Mouse (Mus musculus): Measurements from ENCODE around the gene Nras.

The Nras gene

DNA sequence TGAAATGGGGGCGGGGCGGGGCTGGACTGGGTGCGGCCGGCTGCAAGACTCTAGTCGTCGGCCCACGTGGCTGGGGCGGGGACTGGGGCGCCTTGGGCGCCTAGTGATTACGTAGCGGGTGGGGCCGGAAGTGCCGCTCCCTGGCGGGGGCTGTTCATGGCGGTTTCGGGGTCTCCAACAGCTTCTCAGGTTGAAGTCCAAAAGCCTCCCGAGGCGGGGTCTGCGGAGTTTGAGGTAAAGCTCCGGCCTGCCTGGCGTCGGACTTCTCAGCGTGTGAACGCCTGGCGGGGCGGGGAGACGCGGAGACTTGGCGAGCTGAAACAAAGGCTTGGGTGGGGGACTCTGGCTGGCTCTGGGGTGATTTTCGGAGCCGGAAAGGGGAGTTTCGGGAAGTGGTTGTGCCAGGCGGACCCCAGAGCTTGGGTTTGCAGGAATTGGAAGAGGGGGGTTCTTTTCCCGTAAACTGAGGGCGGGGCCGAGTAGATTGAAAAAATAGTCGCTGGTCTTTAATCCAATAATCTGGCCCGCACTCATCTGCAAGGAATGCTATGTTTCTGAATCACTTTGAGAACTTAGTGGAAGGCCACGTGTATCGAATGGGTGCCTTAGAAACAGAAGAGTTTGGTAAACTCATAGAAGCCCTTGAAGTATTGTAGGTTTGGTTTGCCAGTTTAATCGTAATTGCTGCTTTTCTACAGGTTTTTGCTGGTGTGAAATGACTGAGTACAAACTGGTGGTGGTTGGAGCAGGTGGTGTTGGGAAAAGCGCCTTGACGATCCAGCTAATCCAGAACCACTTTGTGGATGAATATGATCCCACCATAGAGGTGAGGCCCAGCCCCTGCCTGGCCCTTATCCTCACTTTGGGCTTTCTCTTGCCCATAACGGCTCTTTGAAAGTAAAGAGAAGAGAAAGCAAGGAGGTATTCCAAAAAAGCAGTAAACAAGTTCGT is at the start of gene Nras:
Gene Nras (plus strand): TSS at position 79 of the 951 bp plus-strand sequence.
- peak; percentile 69 for DNase-seq (ENCODE audit: low read depth)

DNA sequence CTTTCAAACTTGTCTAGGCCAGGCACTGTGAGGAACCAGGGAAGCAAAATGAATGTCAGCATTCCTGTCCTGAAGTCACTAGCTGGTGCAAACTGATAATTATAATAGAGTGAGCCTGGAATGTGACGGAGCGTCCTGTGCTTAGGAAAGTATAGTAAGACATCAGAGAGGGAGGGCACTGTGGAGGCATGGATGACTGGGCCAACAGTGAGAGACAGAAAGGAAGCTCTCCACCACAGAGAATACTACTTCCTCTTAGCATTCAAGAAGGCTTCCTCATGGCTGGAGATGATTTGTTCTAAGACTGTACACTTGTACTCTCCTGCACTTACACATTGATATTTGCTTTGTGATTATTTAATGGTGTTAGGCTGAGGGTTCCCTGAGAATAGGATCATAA is 40.7 kb upstream of the Nras start:
- DNase-seq (ENCODE audit: low read depth): no peak

DNA sequence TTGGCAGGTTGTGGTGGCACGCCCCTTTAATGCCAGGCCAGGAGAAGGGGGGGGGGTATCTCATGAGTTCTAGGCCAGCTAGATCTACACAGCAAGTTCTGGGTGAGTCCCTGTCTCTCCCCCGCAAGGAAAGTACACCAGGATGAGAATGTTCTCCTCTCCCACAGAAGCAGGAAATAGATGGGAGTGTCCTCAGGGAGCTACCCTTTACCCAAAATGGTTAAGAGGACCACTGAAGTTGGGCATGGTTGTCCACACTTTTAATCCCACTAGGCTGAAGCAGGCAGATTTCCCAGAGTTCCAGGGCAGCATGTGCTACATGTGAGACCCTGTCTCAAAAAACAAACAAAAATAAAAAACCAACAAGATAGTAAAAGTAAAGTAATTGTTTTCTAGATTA is 38.6 kb upstream of the Nras start:
- no peak for DNase-seq (ENCODE audit: low read depth)

DNA sequence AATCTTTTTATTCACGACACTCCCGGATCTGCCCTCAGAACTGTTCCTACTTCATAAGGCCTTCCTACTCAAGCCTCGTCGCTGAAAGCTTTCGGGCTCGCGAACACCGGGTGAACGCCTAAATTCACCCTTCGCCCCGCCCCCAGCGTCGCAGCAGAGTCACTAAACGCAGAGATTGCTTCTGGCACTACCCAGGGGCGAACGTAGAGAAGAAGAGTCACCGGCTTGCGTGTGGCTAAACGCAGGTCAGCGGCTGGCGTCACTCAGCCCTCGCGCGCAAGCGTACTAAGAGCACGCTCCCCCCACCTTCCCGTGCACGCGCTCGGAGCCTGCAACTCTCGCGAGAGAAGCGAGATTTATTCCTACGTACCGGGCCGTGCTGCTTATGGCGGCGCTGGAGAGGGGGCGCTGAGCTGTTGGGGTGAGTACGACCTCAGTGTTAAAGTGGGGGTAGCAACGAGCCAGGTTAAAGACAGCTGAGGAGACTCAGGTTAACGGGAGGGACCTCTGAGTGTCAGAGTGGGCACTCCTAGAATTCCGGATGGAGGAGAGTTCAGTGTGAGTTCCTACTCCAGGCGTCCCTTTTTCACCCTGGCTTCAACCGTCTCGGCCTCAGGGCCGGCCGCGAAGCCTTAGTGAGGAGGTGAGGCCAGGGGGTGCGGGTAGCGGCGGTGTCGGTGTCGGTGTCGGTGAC is 37.7 kb upstream of the Nras start, which contains the start of gene Csde1:
Gene Csde1 (plus strand): TSS at position 178 of the 694 bp plus-strand sequence.
- peak; percentile 96 for DNase-seq (ENCODE audit: low read depth)

DNA sequence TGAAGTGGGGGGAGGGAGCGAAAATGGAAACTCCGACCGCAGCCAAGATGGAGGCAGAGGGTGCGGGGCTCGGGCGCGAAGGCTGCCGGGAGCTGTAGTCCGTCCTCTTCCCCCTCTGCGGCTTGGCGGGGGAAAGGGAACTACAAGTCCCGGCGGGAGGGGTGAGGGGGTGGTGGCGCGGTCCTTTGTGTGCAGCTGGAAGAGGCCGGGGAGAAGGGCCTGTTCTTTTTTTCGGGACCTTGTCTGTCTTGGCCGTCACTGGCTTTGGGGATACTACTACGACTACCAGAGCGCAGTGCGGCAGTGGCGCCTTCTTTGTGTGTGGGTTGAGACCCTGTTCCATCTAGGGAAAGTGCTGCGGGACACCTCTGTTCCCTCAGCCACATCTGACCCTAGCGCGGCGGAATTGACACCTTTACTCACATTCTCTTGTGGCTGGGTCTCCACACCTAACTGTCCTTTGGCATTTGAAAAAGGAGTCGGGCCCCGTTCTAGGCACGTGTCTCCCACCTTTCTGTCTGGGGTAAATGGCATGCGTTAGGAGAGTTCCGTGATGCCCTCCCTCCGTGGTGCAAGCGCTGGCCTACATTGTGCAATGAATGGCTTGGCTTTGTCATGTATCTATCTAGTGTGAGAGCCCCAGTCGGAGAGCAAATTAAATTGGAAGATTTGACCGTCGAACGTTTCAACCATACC is 37.0 kb upstream of the Nras start:
- DNase-seq (ENCODE audit: low read depth): peak; percentile 46

DNA sequence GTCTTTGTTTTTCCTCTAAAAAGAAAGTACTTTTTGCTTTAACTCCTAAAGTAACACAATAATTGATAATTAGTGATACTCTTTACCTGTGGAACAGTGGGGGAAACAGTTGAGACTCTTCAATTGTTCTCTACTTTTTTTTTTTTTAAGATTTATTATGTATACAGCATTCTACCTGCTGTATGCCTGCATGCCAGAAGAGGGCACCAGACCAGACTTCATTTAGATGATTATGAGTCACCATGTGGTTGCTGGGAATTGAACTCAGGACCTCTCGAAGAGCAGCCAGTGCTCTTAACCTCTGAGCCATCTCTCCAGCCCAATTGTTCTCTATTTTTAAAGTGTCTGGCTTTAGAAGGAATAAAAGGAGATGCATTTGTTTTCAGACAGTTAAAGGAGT is 31.9 kb upstream of the Nras start:
- DNase-seq (ENCODE audit: low read depth): no peak

DNA sequence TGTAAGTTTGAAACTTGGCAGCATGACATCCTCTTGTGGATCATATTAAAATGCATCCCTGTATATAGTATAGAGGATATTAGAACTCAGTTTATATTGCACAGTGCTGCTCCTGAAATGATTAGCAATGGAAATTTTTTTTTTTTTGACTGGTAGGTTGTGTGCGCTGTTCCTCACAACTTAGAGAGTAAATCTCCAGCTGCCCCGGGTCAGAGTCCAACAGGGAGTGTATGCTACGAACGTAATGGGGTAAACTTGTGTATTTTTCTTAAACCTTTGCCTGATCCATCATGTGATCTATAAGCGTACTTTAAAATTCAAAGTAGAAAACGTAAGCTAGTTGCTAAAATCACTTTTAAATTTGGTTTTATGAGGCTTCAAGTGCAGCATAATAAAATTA is 17.8 kb upstream of the Nras start:
- no peak for DNase-seq (ENCODE audit: low read depth)

DNA sequence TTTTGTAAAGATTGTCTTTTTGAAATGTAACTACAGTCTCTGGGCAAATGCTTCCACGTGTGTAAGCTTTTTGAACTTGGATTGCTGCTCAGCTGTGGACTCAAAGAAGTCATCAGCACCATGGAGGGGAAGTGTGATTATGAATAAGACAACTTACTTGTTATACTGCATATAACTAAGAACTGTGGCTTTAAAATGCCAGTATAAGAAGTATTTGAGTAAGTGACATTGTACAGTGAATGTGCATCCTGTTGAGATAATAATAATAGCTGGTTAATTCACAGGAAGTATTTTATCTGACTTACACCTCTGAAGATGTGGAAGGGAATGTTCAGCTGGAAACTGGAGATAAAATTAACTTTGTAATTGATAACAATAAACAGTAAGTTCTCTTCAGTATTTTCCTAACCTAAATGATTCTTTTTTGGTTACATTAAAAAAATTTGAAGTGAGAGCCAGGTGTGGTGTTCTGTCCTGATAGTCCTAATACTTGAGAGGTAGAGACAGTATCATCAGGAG is 17.2 kb upstream of the Nras start:
- no peak for DNase-seq (ENCODE audit: low read depth)

DNA sequence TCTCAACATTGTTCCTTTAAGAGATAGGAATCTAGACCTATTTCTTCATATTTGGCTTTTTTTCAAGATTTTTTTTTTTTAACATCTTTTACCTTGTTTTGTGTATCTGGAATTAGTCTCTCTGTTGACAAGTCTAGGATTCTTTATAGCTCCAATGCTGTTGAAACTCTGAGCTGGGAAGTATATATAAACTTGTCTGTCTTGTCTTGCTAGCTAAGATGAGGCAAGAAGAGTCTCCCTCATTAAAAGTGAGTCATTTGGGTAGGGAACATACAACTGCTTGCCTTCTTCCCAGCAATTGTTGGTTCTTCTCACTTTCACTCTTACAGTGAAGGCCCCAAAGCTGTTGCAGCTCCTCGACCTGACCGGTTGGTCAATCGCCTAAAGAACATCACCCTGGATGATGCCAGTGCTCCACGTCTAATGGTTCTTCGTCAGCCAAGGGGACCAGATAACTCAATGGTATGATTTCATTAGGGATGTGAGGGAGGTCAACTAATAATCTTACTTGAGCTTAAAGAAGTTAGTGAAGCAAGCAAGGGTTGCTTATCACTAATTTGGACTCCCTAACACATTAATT is 2.0 kb upstream of the Nras start:
- DNase-seq (ENCODE audit: low read depth): no peak

DNA sequence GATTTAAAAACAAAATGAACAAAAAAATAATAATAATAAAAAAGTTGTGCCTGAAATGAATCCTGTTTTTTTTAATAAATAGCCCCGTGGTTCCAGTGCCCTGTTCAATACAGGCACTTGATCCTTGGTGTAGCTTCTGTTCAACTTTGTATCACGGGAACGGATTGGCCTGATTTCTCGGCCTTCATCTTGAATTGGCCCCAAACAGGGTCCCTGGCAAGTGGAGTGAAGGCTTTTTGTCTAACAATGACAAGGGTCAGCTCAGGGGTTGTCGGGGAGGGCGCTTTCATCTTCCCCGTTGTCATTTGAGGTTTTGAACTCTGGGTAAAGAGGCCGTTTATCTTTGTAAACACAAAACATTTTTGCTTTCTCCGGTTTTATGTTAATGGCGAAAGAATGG is 333 bp upstream of the Nras start:
- no peak for DNase-seq (ENCODE audit: low read depth)

DNA sequence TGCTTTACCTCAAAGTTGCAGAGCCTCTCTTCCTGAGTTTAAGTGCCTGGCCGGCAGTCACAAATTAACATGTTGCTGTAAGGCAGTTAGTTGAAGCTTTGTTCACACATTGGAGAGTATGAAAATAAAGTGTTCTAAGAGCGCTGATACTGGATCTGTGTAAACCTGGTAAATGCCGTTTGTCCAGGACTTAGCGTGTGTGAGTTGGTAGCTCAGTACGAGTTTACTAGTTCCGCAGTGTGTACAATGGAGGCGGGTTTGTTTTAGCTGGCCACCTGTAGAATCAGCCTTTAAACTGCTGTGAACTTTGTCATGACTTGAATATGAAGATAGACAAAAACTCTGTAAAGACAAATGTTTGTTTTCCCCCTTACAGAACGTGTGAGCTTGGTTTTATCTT is 8.8 kb downstream of the Nras start:
- no peak for DNase-seq (ENCODE audit: low read depth)

DNA sequence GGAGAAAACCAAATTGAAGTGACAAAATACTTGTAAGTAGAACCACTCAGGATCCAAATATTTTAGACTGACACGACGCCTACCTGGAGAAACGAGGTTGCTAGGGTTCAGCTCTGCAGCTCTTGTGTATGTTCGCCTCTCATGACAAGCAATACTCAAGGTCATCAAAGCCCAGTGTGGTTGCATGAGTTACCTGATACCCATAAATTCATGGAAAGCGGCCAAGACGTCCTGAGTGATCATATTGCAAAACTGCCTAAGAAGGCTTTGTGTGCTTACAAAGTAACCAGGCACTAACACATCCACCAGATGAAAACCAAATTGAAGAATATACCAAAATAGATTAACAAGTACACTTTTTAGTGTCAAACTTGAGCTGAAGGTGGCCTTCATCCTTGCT is 10.9 kb downstream of the Nras start:
- DNase-seq (ENCODE audit: low read depth): peak; percentile 4

DNA sequence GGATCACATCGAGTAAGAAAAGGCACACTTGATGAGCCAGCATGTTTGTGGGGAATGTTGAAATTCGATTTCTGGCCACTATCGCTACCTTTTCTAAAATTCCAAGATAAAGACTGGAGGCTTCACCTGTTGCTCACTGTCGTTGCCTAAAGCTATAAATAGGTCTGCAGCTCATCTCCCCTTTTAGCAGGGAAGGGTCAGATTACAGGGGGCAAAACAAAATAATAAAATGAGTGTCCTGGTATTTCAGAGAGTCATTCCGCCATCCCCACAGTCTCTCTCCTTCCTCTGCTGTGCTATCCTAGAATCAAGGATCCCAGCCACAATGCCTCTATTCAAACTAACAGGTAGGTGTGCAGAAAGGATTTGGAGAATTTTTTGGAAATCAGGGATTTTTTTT is 15.7 kb downstream of the Nras start, which contains the start of gene Ampd1:
Gene Ampd1 (plus strand): TSS at position 244 of the 400 bp plus-strand sequence.
- DNase-seq (ENCODE audit: low read depth): no peak

DNA sequence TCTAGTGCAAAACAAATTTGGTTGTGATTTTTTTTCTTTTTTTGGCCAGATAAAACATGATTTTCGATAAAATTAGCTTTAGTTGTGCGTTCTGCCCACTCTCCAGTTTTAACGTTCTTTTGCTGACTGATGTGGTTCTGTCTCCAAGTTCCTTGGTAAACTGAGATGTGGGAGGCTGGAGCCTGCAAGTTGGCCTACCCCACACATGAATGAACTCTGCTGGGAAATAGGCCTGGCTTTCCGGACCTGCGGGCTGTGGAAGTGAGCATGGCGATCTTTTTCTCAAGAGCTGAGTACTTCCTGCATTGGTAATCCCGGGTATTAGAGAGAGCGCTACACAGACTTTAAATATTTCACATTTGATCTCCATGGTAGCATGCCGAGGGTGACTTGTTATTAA is 17.8 kb downstream of the Nras start:
- DNase-seq (ENCODE audit: low read depth): no peak

DNA sequence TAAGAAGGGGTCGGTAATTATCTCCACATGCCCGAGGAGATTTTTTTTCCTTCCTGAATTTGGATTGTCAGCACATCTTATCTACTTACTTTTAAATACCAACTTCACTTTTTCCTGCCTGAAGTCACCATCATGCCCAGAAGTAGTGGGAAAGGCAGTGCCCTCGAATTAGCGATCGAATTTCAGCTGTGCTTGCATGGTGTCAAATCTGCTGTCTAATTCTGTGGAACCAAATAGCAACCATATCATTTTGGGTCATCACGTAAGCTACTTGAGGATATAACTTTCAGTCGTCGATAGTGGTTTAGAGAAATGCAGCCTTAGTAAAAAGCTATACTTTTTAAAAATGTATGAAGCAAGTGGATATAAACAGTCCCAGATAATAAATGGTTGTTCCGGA is 18.4 kb downstream of the Nras start:
- DNase-seq (ENCODE audit: low read depth): no peak

DNA sequence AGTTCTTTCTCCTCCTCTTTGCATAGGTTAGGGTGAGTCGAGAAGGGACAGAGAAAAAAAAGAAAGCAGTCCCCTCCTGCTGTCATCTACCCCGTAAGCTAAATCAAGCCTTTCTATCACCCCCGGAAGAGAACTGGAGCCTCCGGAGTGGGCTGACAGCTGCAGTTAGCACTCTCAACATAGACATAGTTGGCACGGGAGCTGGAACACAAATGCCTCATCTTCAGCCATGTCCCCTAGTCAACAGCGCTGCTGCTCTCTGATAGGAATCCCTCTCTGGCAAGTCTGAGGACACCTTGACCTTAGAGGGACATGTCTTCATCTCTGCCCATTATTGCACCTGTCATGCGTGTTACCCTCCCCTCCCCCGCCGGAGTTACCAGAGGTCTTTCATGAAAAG is 21.2 kb downstream of the Nras start:
- no peak for DNase-seq (ENCODE audit: low read depth)

DNA sequence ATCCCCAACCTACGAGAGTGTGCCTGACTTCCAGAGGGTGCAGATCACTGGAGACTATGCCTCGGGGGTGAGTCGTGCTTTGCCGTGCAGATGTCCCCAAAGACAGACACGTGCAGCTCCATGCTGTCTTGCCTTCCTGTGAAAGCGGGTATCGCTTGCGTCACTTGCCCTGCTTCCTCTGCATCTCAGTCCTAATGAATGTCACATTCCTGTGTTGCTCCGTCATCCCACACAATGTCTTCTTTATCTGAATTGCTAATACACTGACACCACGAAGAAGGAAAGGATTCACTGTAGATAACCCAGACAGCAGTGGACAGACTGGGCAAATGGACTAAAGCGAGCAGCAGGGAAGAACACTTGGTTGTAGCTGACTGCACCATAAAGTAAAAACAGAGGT is 23.0 kb downstream of the Nras start:
- no peak for DNase-seq (ENCODE audit: low read depth)

DNA sequence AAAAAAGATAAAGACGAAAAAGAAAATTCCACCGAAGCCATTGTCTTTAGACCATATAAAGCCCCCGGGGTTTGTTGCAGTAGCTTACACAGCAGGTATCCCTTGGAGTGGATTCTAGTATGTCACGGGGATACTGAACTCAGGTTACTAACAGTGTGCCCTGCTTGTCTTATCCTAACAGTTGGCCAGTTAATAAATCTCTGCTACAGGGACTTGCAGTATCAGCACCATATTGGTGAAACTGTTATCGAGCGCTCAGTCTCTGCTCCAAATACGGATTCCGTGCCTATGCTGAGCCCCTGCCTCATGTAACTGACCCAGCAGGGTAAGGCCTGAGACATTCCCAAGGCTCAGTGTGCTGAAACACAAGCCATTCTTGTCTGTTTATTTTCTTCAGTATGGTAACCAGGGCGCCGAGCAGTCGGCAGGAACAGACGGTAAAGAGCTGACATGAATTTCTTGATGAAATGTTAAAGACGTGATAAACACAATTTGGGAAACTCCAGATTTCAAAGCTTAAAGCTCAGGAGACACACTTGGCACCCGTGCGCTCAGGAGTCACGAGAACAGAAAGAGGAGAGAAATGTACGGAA is 23.9 kb downstream of the Nras start:
- no peak for DNase-seq (ENCODE audit: low read depth)

DNA sequence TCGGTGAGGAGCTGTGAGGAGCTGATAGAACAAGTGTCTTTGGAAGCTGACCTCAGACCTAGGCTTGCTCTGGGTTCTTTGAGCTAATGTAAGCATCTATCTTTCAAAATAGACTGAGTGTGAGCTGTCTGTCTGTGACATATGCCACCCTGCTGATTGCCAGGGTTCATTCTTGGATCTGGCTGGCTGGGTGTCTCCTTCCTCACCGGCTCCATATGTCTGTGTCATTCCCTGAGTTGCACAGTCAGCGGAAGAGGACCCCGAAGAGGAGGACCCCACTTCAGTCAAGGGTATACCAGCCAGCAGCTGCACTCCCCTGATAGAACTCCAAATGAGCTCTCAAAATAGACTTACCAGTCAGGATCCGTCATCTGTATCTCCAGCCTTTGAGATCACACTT is 24.7 kb downstream of the Nras start:
- DNase-seq (ENCODE audit: low read depth): no peak

DNA sequence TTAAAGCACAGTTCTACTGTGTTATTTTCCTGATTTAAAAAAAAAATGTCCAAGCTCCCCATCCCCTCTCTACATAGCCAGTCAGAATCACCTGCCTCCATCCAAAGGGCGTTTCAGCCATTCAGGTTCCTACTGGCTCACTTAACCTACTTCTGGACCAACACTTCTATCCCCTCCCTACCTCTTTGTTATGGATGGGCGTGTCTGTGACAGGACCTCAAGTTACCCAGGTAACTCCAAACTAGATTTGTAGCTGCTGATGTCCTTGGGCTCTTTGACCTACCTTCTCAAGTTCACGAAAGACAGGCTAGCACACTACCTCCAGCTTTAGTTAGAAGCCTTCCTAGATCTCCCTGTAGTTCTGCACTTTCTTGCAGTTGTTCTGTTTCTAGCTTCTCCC is 27.9 kb downstream of the Nras start:
- DNase-seq (ENCODE audit: low read depth): no peak

DNA sequence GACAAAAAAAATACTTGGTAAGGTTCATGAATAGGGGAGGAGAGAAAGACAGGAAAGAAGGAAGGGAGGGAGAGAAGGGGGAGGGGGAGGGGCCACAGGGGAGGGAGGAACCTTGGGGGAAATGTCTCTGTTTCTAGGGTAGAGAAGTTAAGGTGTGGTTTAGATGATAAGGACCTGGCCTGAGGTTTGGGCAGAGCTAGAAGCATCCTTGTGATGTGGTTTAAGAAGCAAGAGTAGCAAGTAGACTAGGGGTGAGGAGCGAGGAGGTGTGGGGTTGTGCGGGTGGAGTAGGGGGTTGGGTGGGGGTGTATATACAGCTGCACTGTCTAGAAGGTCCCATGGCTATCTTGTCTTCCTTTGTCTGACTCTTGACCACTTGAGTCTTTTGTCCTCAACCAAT is 33.7 kb downstream of the Nras start:
- no peak for DNase-seq (ENCODE audit: low read depth)

DNA sequence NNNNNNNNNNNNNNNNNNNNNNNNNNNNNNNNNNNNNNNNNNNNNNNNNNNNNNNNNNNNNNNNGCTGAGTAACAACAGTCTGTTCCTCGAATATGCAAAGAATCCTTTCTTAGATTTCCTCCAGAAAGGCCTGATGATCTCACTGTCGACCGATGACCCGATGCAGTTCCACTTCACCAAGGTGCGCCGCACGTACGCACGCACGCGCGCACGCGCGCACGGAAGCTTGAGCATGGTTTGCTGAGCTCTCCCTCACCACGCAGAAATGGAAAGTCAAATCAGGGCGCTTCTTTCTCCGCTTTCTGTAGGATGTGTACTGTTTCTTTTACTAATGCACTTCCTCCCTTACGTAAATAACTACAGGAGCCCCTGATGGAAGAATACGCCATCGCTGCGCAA is 40.6 kb downstream of the Nras start:
- no peak for DNase-seq (ENCODE audit: low read depth)

Data from fibroblast of lung, adult 2 months (primary cell).